Mouse (Mus musculus) G1E (cell line): ENCODE results near the gene Gpr142.

Source experiments
- CTCF ChIP-seq: IDR thresholded peaks from 2 replicates; pipeline ENCODE4 v1.5.1; 2012; ENCODE audit warnings: low read depth, low read length, inconsistent platforms, mixed read lengths
- GATA1 ChIP-seq: IDR thresholded peaks from 2 replicates; pipeline ENCODE4 v1.6.1; 2012; ENCODE audit warnings: borderline replicate concordance, low read length, inconsistent platforms, mixed read lengths
- GATA2 ChIP-seq: IDR thresholded peaks from 2 replicates; pipeline ENCODE4 v1.6.1; 2012; ENCODE audit warnings: low read depth, low read length, inconsistent platforms, borderline replicate concordance

GRCm38 (mm10) chr11:114844464-114845220 lies 45.9 kb downstream of the Gpr142 start:
- TF ChIP-seq CTCF: no peak
- no peak for TF ChIP-seq GATA1
- TF ChIP-seq GATA2: no peak
